Mouse (Mus musculus) embryonic fibroblast, embryonic 13.5 days (primary cell): ENCODE measurements at regions not wholly inside any gene's neighbourhood (a gene's known extent, or its start where the extent isn't known, plus 50 kb on each side); places are given as distances from the start of the nearest gene placed in this dataset.

Experiments used
- CTCF ChIP-seq: IDR thresholded peaks from 2 replicates; pipeline ENCODE4 v1.5.1; 2011; ENCODE audit warnings: mild to moderate bottlenecking, control low read depth, low read length, moderate library complexity, borderline replicate concordance; ENCODE audit not compliant: insufficient read depth
- POLR2A ChIP-seq: IDR thresholded peaks from 2 replicates; pipeline ENCODE4 v1.6.1; 2011; ENCODE audit warnings: low read depth, mild to moderate bottlenecking, control low read depth, low read length, moderate library complexity

GRCm38 (mm10) chr9:14069770-14070169 is 205.1 kb upstream of the Sesn3 start:
- no peak for TF ChIP-seq CTCF
- no peak for TF ChIP-seq POLR2A
